Mouse (Mus musculus): ENCODE measurements around the gene Ncoa5. TPM values are rescaled to one million over a fixed set of nuclear protein-coding genes. Genes with fewer than 3 reads are reported as not detected.

The Ncoa5 gene
- polyA plus RNA-seq (2014; fragmentation: Nextera tagmentation; extraction: Ambion mirVana), result 69.6 and 95.3 TPM in 2 replicates

- peak within 1 kb of the TSS; percentile 98 for H3K4me3 ChIP-seq (ENCODE audit: low read depth, low read length)
- ATAC-seq (peak; percentile 98), DNase-seq (ENCODE audit: low spot score) (peak; percentile 99)
- H3K9ac ChIP-seq (ENCODE audit: low read length), result peak within 1 kb of the TSS; percentile 98
- no peaks in the 10 kb centered on the region for H3K36me3 ChIP-seq (ENCODE audit: control insufficient read depth, insufficient read depth, low read length)
- H3K4me1 ChIP-seq (ENCODE audit: control insufficient read depth, insufficient read depth, low read length), result peaks cover 28% of the 10 kb centered on the region
- no peaks in the 10 kb centered on the region for H3K9me3 ChIP-seq (replicated peaks; ENCODE audit: control insufficient read depth, low read length)
- H3K4me2 ChIP-seq (ENCODE audit: low read length), result peak within 1 kb of the TSS; percentile 70
- under 1% methylated on average over 104 of the region's 111 CpGs for WGBS
- H3K27ac ChIP-seq (ENCODE audit: low read depth, low read length), result peak within 1 kb of the TSS; percentile 91
- H3K27me3 ChIP-seq (replicated peaks; ENCODE audit: control insufficient read depth, insufficient read depth, low read length), result no peaks in the 10 kb centered on the region
Measured at GRCm38 (mm10) chr2:165034131-165035057, at the start of gene Ncoa5. Gene Ncoa5 (minus strand): TSS chr2:165034867.

DNA sequence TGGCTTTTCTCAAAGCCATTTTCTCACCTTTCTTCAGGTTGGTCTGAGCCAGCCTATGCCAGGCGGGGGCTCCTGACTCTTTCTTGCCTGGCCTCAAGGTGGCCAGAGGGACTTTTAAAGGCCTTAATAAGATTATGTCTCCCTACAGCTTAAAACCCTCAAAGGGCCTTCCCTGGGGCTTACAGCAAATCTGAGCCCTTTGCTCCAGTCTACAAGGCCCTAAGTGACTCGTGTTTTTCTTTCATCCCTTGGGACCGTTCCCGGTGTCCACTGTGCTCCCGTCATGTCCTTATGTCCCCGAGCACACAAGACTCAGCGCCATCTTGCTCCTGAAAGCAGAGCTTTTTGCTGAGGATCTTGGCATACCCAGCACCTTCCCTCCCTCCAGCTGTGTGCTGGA lies 46.6 kb upstream of the Ncoa5 start:
- no peak overlapping the region for H3K27ac ChIP-seq (ENCODE audit: low read depth, low read length)
- 0 out of 2 replicates have a peak, but pooled peaks cover 6% of the 10 kb centered on the region for H3K27me3 ChIP-seq (replicated peaks; ENCODE audit: control insufficient read depth, insufficient read depth, low read length)
- no peak for ATAC-seq
- 15% methylated on average over 7 of the region's 7 CpGs for WGBS
- no peaks in the 10 kb centered on the region for H3K9me3 ChIP-seq (replicated peaks; ENCODE audit: control insufficient read depth, low read length)
- H3K9ac ChIP-seq (ENCODE audit: low read length), result no peak overlapping the region
- H3K4me2 ChIP-seq (ENCODE audit: low read length), result no peak overlapping the region
- no peaks in the 10 kb centered on the region for H3K36me3 ChIP-seq (ENCODE audit: control insufficient read depth, insufficient read depth, low read length)
- no peak for DNase-seq (ENCODE audit: low spot score)
- H3K4me3 ChIP-seq (ENCODE audit: low read depth, low read length), result no peak overlapping the region
- H3K4me1 ChIP-seq (ENCODE audit: control insufficient read depth, insufficient read depth, low read length), result peaks cover 31% of the 10 kb centered on the region

- Histone ChIP-seq H3K4me1 (ENCODE audit: control insufficient read depth, insufficient read depth, low read length) (peaks cover 34% of the 10 kb centered on the region), H3K27ac (ENCODE audit: low read depth, low read length) (no peak overlapping the region), H3K4me2 (ENCODE audit: low read length) (no peak overlapping the region), H3K9me3 (replicated peaks; ENCODE audit: control insufficient read depth, low read length) (no peaks in the 10 kb centered on the region), H3K27me3 (replicated peaks; ENCODE audit: control insufficient read depth, insufficient read depth, low read length) (0 out of 2 replicates have a peak, but pooled peaks cover 6% of the 10 kb centered on the region), H3K4me3 (ENCODE audit: low read depth, low read length) (no peak overlapping the region), H3K9ac (ENCODE audit: low read length) (no peak overlapping the region), H3K36me3 (ENCODE audit: control insufficient read depth, insufficient read depth, low read length) (no peaks in the 10 kb centered on the region)
- 17% methylated on average over 9 of the region's 9 CpGs for WGBS
- no peak for DNase-seq (ENCODE audit: low spot score)
- no peak for ATAC-seq
Measured at GRCm38 (mm10) chr2:165080657-165081056, 46.0 kb upstream of the Ncoa5 start.

DNA sequence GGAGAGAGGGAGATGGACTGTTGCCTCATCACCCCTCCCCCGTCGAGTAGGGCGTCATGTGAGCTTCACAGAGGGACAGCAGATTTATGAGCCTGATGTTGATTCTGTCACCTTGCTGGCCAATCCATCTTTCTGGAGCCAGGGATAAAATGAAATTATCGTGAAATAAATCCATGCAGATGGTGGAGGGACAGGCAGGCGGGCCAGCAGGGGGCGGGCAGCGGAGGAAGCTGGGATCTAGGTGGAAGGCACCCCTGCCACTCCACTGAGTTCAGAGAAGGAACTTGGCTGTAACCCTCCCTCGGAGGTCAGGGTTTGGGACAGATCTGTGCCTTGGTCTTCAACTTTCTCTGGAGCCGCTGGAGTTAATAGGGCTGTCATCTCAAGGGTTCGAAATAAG lies 43.9 kb upstream of the Ncoa5 start:
- Histone ChIP-seq H3K4me1 (ENCODE audit: control insufficient read depth, insufficient read depth, low read length) (peaks cover 40% of the 10 kb centered on the region), H3K9me3 (replicated peaks; ENCODE audit: control insufficient read depth, low read length) (no peaks in the 10 kb centered on the region), H3K27ac (ENCODE audit: low read depth, low read length) (no peak overlapping the region), H3K4me3 (ENCODE audit: low read depth, low read length) (no peak overlapping the region), H3K36me3 (ENCODE audit: control insufficient read depth, insufficient read depth, low read length) (no peaks in the 10 kb centered on the region), H3K27me3 (replicated peaks; ENCODE audit: control insufficient read depth, insufficient read depth, low read length) (0 out of 2 replicates have a peak, but pooled peaks cover 6% of the 10 kb centered on the region), H3K4me2 (ENCODE audit: low read length) (no peak overlapping the region), H3K9ac (ENCODE audit: low read length) (no peak overlapping the region)
- DNase-seq (ENCODE audit: low spot score), result no peak
- ATAC-seq, result no peak
- 30% methylated on average over 10 of the region's 10 CpGs for WGBS

DNA sequence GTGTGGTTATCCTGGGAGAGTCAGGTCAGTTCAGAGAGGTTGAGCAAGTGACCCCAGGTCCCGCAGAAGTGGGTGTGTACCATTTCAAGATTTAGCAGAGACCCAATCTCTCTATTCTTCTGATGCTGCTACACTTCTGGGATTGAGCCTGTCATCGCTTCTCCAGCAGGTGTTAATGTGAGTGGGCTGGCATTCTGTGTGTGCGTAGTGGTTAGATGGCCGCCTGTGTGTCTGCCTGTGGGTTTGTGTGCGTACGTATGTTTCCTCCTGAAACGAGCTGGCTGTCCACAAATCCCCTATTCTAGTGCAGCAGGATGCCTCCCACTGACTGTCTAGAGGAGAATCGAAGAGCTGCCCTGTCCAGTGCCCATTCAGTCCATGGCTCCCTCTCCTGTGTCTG lies 43.4 kb upstream of the Ncoa5 start:
- Histone ChIP-seq H3K4me3 (ENCODE audit: low read depth, low read length) (no peak overlapping the region), H3K27ac (ENCODE audit: low read depth, low read length) (no peak overlapping the region), H3K4me2 (ENCODE audit: low read length) (no peak overlapping the region), H3K9ac (ENCODE audit: low read length) (peak overlapping the region; percentile 17; the same call in 1 of the 2 replicates), H3K27me3 (replicated peaks; ENCODE audit: control insufficient read depth, insufficient read depth, low read length) (0 out of 2 replicates have a peak, but pooled peaks cover 6% of the 10 kb centered on the region), H3K4me1 (ENCODE audit: control insufficient read depth, insufficient read depth, low read length) (peaks cover 41% of the 10 kb centered on the region), H3K9me3 (replicated peaks; ENCODE audit: control insufficient read depth, low read length) (no peaks in the 10 kb centered on the region), H3K36me3 (ENCODE audit: control insufficient read depth, insufficient read depth, low read length) (no peaks in the 10 kb centered on the region)
- peak; percentile 51 for DNase-seq (ENCODE audit: low spot score)
- ATAC-seq, result no peak
- 52% methylated on average over 8 of the region's 8 CpGs for WGBS

DNA sequence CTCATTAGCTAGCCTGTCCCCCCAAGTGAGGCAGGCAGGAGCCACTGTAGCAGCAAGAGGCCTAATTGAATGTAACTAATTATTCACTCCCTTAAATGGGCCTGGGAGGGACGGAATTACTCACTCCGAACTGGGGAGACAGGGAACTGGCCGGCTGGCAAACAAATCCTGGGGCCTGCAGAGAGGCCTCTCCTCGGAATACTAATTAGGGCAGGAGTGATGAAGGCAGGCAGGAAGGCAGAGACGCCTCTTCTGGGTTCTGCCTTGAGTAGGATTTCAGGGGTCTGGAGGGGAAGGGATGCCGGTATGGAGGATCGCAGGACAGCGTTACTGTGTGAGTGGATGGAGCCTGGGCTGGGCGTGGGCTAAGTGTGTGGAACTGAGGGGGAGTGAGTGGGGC lies 42.4 kb upstream of the Ncoa5 start:
- Histone ChIP-seq H3K27me3 (replicated peaks; ENCODE audit: control insufficient read depth, insufficient read depth, low read length) (0 out of 2 replicates have a peak, but pooled peaks cover 10% of the 10 kb centered on the region), H3K9me3 (replicated peaks; ENCODE audit: control insufficient read depth, low read length) (no peaks in the 10 kb centered on the region), H3K4me1 (ENCODE audit: control insufficient read depth, insufficient read depth, low read length) (peaks cover 41% of the 10 kb centered on the region), H3K9ac (ENCODE audit: low read length) (no peak overlapping the region), H3K27ac (ENCODE audit: low read depth, low read length) (peak overlapping the region; percentile 68; the same call in 1 of the 2 replicates), H3K4me3 (ENCODE audit: low read depth, low read length) (no peak overlapping the region), H3K4me2 (ENCODE audit: low read length) (peak overlapping the region; percentile 15; the same call in 1 of the 2 replicates), H3K36me3 (ENCODE audit: control insufficient read depth, insufficient read depth, low read length) (no peaks in the 10 kb centered on the region)
- DNase-seq (ENCODE audit: low spot score), result peak; percentile 92
- WGBS, result 2% methylated on average over 9 of the region's 9 CpGs
- peak; percentile 73 for ATAC-seq

- no peak overlapping the region for H3K4me3 ChIP-seq (ENCODE audit: low read depth, low read length)
- no peaks in the 10 kb centered on the region for H3K9me3 ChIP-seq (replicated peaks; ENCODE audit: control insufficient read depth, low read length)
- no peaks in the 10 kb centered on the region for H3K36me3 ChIP-seq (ENCODE audit: control insufficient read depth, insufficient read depth, low read length)
- H3K4me2 ChIP-seq (ENCODE audit: low read length), result no peak overlapping the region
- ATAC-seq, result peak; percentile 27
- peaks cover 44% of the 10 kb centered on the region for H3K4me1 ChIP-seq (ENCODE audit: control insufficient read depth, insufficient read depth, low read length)
- H3K27me3 ChIP-seq (replicated peaks; ENCODE audit: control insufficient read depth, insufficient read depth, low read length), result 0 out of 2 replicates have a peak, but pooled peaks cover 10% of the 10 kb centered on the region
- peak; percentile 91 for DNase-seq (ENCODE audit: low spot score)
- H3K27ac ChIP-seq (ENCODE audit: low read depth, low read length), result no peak overlapping the region
- H3K9ac ChIP-seq (ENCODE audit: low read length), result no peak overlapping the region
- WGBS, result 27% methylated on average over 2 of the region's 2 CpGs
Measured at GRCm38 (mm10) chr2:165074937-165075336, 40.3 kb upstream of the Ncoa5 start.

- Histone ChIP-seq H3K27ac (ENCODE audit: low read depth, low read length) (0 out of 2 replicates have a peak overlapping the region, but pooled peaks have one; percentile 6), H3K4me2 (ENCODE audit: low read length) (no peak overlapping the region), H3K9ac (ENCODE audit: low read length) (no peak overlapping the region), H3K4me1 (ENCODE audit: control insufficient read depth, insufficient read depth, low read length) (peaks cover 47% of the 10 kb centered on the region), H3K9me3 (replicated peaks; ENCODE audit: control insufficient read depth, low read length) (no peaks in the 10 kb centered on the region), H3K27me3 (replicated peaks; ENCODE audit: control insufficient read depth, insufficient read depth, low read length) (0 out of 2 replicates have a peak, but pooled peaks cover 6% of the 10 kb centered on the region), H3K36me3 (ENCODE audit: control insufficient read depth, insufficient read depth, low read length) (no peaks in the 10 kb centered on the region), H3K4me3 (ENCODE audit: low read depth, low read length) (no peak overlapping the region)
- WGBS, result 45% methylated on average over 11 of the region's 11 CpGs
- DNase-seq (ENCODE audit: low spot score) (peak; percentile 66), ATAC-seq (no peak)
Measured at GRCm38 (mm10) chr2:165074081-165074884, 39.6 kb upstream of the Ncoa5 start.

Measured in forebrain, embryonic 14.5 days (tissue).